Mouse (Mus musculus) ovary, adult 2 months (tissue): ENCODE results near the gene Rdh16f2. TPM values are rescaled to one million over a fixed set of nuclear protein-coding genes. Genes with fewer than 3 reads are reported as not detected.

ENCODE experiments used
- polyA plus RNA-seq: library from polyadenylated mRNA; depleted of rRNA; stranded (reverse); fragments of >200 nt; gene quantifications from 2 replicates; pipeline ENCODE4 v1.2.3, GENCODE M21; 2012; rRNA removed

Gene Rdh16f2
- 0.24 TPM in 1 of 2 replicates, not detected in the other for polyA plus RNA-seq

GRCm38 (mm10) chr10:127866232-127866631 lies at the start of gene Rdh16f2:
Rdh16f2 (plus strand) TSS chr10:127866474.

GRCm38 (mm10) chr10:127849628-127850027 lies 16.6 kb upstream of the Rdh16f2 start, which contains the start of gene Rdh19:
Rdh19 (plus strand) TSS chr10:127849928.

GRCm38 (mm10) chr10:127888605-127889004 lies 22.3 kb downstream of the Rdh16f2 start, which contains the start of gene Rdh7:
Rdh7 (minus strand) TSS chr10:127888817.

GRCm38 (mm10) chr10:127898218-127898617 lies 31.9 kb downstream of the Rdh16f2 start, which contains the start of gene Sdr9c7:
Sdr9c7 (plus strand) TSS chr10:127898518.

Other genes starting within 250 kb of the Rdh16f2 start
- 289 and 317 TPM in 2 replicates for gene Lrp1, start 245.3 kb upstream of the Rdh16f2 start, polyA plus RNA-seq
- 75.6 and 87.4 TPM in 2 replicates for gene Stat6, start 223.5 kb upstream of the Rdh16f2 start, polyA plus RNA-seq
- 3.8 and 4.5 TPM in 2 replicates for gene Nemp1, start 199.6 kb upstream of the Rdh16f2 start, polyA plus RNA-seq
- 70.9 and 87.8 TPM in 2 replicates for gene Nab2, start 197.9 kb upstream of the Rdh16f2 start, polyA plus RNA-seq
- 1.5 and 1.8 TPM in 2 replicates for gene Myo1a, start 161.3 kb upstream of the Rdh16f2 start, polyA plus RNA-seq
- gene Tac2, start 142.0 kb upstream of the Rdh16f2 start, polyA plus RNA-seq, result 1.1 TPM in 1 of 2 replicates, not detected in the other
- gene Zbtb39, start 126.9 kb upstream of the Rdh16f2 start, polyA plus RNA-seq, result 10.2 and 12.5 TPM in 2 replicates
- gene Gpr182, start 114.7 kb upstream of the Rdh16f2 start, polyA plus RNA-seq, result 6.9 and 7.2 TPM in 2 replicates
- 0.27 and 0.28 TPM in 2 replicates for gene Rdh1, start 106.8 kb upstream of the Rdh16f2 start, polyA plus RNA-seq
- 0.84 and 1.1 TPM in 2 replicates for gene Rdh16f1, start 106.7 kb upstream of the Rdh16f2 start, polyA plus RNA-seq
- gene Rdh9, start 90.1 kb upstream of the Rdh16f2 start, polyA plus RNA-seq, result 0.48 TPM in 1 of 2 replicates, not detected in the other
- gene Rdh16, start 65.3 kb upstream of the Rdh16f2 start, polyA plus RNA-seq, result 0.12 and 0.18 TPM in 2 replicates
- not detected in 2 replicates for gene Rdh19, start 16.5 kb upstream of the Rdh16f2 start, polyA plus RNA-seq
- gene Rdh7, start 22.3 kb downstream of the Rdh16f2 start, polyA plus RNA-seq, result 0.29 and 1.0 TPM in 2 replicates
- gene Sdr9c7, start 32.0 kb downstream of the Rdh16f2 start, polyA plus RNA-seq, result 0.19 and 0.69 TPM in 2 replicates
- 0.13 TPM in 1 of 2 replicates, not detected in the other for gene Hsd17b6, start 141.1 kb downstream of the Rdh16f2 start, polyA plus RNA-seq
- 2.9 and 3.9 TPM in 2 replicates for gene Prim1, start 148.7 kb downstream of the Rdh16f2 start, polyA plus RNA-seq
- 331 and 447 TPM in 2 replicates for gene Naca, start 169.1 kb downstream of the Rdh16f2 start, polyA plus RNA-seq
- 112 and 146 TPM in 2 replicates for gene Ptges3, start 192.5 kb downstream of the Rdh16f2 start, polyA plus RNA-seq
- 3,893 and 4,487 TPM in 2 replicates for gene Atp5b, start 216.8 kb downstream of the Rdh16f2 start, polyA plus RNA-seq
- gene Baz2a, start 225.1 kb downstream of the Rdh16f2 start, polyA plus RNA-seq, result 25.7 and 32.3 TPM in 2 replicates